Mouse (Mus musculus) thymus, adult 2 months (tissue): Measurements from ENCODE around the gene Eml2. TPM values are rescaled to one million over a fixed set of nuclear protein-coding genes. Genes with fewer than 3 reads are reported as not detected.

Source experiments
- DNase-seq: peaks from one replicate; pipeline ENCODE4 v3.0.0; 2021
- H3K27ac ChIP-seq: fragments of 200-500 bp; 2 replicates; pipeline ENCODE4 v1.5.1; 2012; ENCODE audit warnings: low read length, control low read depth; ENCODE audit not compliant: control insufficient read depth, insufficient read depth
- H3K27me3 ChIP-seq: fragments of 200-500 bp; 2 replicates; pipeline ENCODE4 v1.6.1; 2012; ENCODE audit warnings: mild to moderate bottlenecking, low read length, moderate library complexity, mixed read lengths; ENCODE audit not compliant: control insufficient read depth, insufficient read depth
- H3K36me3 ChIP-seq: fragments of 200-500 bp; 2 replicates; pipeline ENCODE4 v1.6.1; 2012; ENCODE audit warnings: mild to moderate bottlenecking, low read length, moderate library complexity; ENCODE audit not compliant: control insufficient read depth, insufficient read depth
- H3K4me1 ChIP-seq: fragments of 200-500 bp; replicated peaks from 2 replicates; pipeline ENCODE4 v1.6.1; 2012; ENCODE audit warnings: low read length; ENCODE audit not compliant: control insufficient read depth, insufficient read depth
- H3K4me3 ChIP-seq: fragments of 200-500 bp; 2 replicates; pipeline ENCODE4 v1.5.1; 2012; ENCODE audit warnings: mild to moderate bottlenecking, low read length, control low read depth, moderate library complexity; ENCODE audit not compliant: control insufficient read depth, insufficient read depth
- CTCF ChIP-seq: fragments of 200-500 bp; IDR thresholded peaks from 2 replicates; pipeline ENCODE4 v1.5.1; 2012; ENCODE audit warnings: mild to moderate bottlenecking, control low read depth, low read length, moderate library complexity, borderline replicate concordance; ENCODE audit not compliant: control insufficient read depth, poor library complexity, insufficient read depth; ENCODE audit errors: extremely low read depth
- POLR2A ChIP-seq: fragments of 200-500 bp; IDR thresholded peaks from 2 replicates; pipeline ENCODE4 v1.6.1; 2012; ENCODE audit warnings: mild to moderate bottlenecking, low read length, control low read depth, moderate library complexity; ENCODE audit not compliant: control insufficient read depth, poor library complexity, insufficient read depth; ENCODE audit errors: extremely low read depth
- WGBS: fragments of 180-500 bp; shearing (Covaris S2); methylation state at CpG from one replicate; pipeline ENCODE4 v1.1.7; 2018; 5-methylcytosine and 5-hydroxymethylcytosine counted together
- polyA plus RNA-seq: library from polyadenylated mRNA; depleted of rRNA; stranded (reverse); fragments of >200 nt; gene quantifications from 2 replicates; pipeline ENCODE4 v1.2.3, GENCODE M21; 2012

Gene Eml2
- polyA plus RNA-seq, 1 experiment: 40.3 TPM

- no peak overlapping the region for H3K4me3 ChIP-seq
Measured at GRCm38 (mm10) chr7:19160115-19160514, 16.1 kb upstream of the Eml2 start.

GRCm38 (mm10) chr7:19162928-19163327 lies 13.3 kb upstream of the Eml2 start:
- Histone ChIP-seq H3K36me3 (no peaks in the 10 kb centered on the region), H3K27me3 (no peaks in the 10 kb centered on the region; the same call in 1 of the 2 replicates), H3K4me1 (peaks cover 29% of the 10 kb centered on the region), H3K27ac (no peak overlapping the region), H3K4me3 (no peak overlapping the region)
- no peak for DNase-seq
- TF ChIP-seq POLR2A: no peak
- TF ChIP-seq CTCF: no peak
- WGBS: 92% methylated on average over 7 of the region's 7 CpGs

More at GRCm38 (mm10) chr7:19160115-19160514, 16.1 kb upstream of the Eml2 start:
- Histone ChIP-seq H3K36me3 (no peaks in the 10 kb centered on the region), H3K27ac (no peak overlapping the region), H3K4me1 (peaks cover 31% of the 10 kb centered on the region), H3K27me3 (no peaks in the 10 kb centered on the region; the same call in 1 of the 2 replicates)
- DNase-seq: no peak
- WGBS: 3% methylated on average over 20 of the region's 20 CpGs
- TF ChIP-seq CTCF: no peak
- no peak for TF ChIP-seq POLR2A

DNA sequence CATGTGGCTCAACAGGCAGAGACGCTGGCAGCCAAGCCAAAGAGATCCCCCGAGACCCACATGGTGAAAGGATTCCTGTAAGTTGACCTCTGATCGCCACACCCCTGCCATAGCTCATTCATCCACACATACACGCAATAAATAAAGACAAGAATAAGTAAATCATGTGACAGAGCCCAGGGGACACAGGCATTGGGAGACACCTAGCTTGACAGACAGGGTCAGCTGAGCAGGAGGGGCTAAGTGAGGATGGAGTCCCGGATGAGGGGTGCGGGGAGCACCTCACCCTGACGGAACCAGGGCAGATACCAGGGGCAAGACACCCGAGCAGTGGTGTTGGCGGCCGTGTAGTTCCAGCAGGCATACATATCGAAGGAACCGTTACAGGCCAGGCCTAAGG lies 12.5 kb upstream of the Eml2 start:
- Histone ChIP-seq H3K27me3 (no peaks in the 10 kb centered on the region; the same call in 1 of the 2 replicates), H3K4me3 (no peak overlapping the region)

GRCm38 (mm10) chr7:19164189-19164588 lies 12.0 kb upstream of the Eml2 start:
- H3K4me3 ChIP-seq: no peak overlapping the region
- peaks cover 29% of the 10 kb centered on the region for H3K4me1 ChIP-seq
- TF ChIP-seq POLR2A: no peak
- TF ChIP-seq CTCF: no peak
- DNase-seq: no peak
- 4% methylated on average over 6 of the region's 6 CpGs for WGBS
- H3K36me3 ChIP-seq: no peaks in the 10 kb centered on the region
- H3K27ac ChIP-seq: no peak overlapping the region
- no peaks in the 10 kb centered on the region; the same call in 1 of the 2 replicates for H3K27me3 ChIP-seq

More for the DNA sequence above, 12.5 kb upstream of the Eml2 start:
- 56% methylated on average over 12 of the region's 12 CpGs for WGBS
- H3K27ac ChIP-seq: no peak overlapping the region
- TF ChIP-seq POLR2A: no peak
- no peak for TF ChIP-seq CTCF
- DNase-seq: no peak
- H3K36me3 ChIP-seq: no peaks in the 10 kb centered on the region
- peaks cover 29% of the 10 kb centered on the region for H3K4me1 ChIP-seq

DNA sequence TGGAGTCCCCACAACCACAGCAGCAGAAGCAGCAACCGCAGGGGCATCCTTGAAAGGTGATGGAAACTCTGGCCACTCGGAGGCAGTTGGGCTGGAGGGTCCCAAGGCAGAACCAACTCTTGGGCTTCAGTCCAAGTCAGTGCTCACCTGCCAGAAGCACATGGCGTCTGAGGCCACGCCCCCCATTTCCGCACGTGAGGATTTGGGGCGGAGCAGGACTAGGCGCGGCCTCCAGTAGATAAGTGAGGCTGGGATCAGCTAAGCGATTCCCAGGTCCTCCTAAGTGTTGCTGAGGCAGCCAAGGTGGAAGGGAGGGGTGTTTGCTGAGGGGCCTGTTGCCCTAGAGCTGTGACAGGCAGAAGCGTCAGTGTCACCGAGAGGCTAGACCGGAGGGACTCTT lies 11.2 kb upstream of the Eml2 start:
- 8% methylated on average over 13 of the region's 13 CpGs for WGBS
- TF ChIP-seq CTCF (no peak), POLR2A (no peak)
- H3K4me3 ChIP-seq: no peak overlapping the region

DNA sequence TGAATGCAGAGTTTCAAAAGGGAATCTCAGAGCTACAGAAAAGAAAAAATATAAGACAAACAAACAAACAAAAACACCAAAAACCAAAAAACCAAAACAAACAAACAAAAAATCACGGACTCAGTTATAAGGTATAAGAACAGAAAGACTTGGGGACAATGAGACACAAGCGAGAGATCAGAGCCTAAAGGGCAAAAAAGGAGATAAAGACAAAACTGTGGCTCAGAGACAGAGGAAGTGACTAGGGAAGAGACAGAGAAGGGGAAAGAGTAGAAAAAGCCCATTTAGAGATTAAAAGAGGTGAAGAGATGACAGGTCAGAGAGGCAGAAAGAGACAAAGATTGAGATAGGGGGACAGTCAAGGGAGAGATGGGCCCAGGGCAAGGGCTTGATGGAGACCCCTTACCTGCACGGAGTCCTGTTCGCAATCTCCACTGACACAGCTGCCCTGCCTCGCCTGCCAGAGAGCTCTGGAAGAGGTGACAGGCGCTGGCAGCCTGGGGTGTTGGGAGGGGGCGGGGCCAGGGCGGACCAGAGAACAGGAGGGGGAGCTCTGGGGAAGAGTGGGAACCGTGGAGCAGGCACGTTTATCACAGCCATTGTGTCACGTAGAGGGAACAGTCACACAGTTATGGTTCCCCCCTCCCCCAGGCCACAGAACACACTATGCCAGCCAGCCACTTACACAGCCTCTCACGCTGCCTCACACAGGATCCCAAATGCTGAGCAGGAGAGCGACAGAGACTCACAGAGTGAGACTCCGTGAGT lies 10.4 kb upstream of the Eml2 start, which contains the start of gene Gipr:
Gipr (minus strand) TSS at position 472 of the 768 bp plus-strand sequence.
- 18% methylated on average over 14 of the region's 14 CpGs for WGBS
- no peak within 1 kb of the TSS for H3K27ac ChIP-seq
- no peaks in the 10 kb centered on the region; the same call in 1 of the 2 replicates for H3K27me3 ChIP-seq
- H3K4me3 ChIP-seq: no peak within 1 kb of the TSS
- H3K4me1 ChIP-seq: peaks cover 20% of the 10 kb centered on the region
- DNase-seq: no peak
- H3K36me3 ChIP-seq: no peaks in the 10 kb centered on the region
- TF ChIP-seq CTCF (no peak), POLR2A (no peak)

More for the DNA sequence above, 11.2 kb upstream of the Eml2 start:
- peaks cover 26% of the 10 kb centered on the region for H3K4me1 ChIP-seq
- no peak overlapping the region for H3K27ac ChIP-seq
- no peaks in the 10 kb centered on the region for H3K36me3 ChIP-seq
- DNase-seq: no peak
- H3K27me3 ChIP-seq: no peaks in the 10 kb centered on the region; the same call in 1 of the 2 replicates
